ENCODE assay signal across 21 mouse cellular contexts in the genomic region with DNA sequence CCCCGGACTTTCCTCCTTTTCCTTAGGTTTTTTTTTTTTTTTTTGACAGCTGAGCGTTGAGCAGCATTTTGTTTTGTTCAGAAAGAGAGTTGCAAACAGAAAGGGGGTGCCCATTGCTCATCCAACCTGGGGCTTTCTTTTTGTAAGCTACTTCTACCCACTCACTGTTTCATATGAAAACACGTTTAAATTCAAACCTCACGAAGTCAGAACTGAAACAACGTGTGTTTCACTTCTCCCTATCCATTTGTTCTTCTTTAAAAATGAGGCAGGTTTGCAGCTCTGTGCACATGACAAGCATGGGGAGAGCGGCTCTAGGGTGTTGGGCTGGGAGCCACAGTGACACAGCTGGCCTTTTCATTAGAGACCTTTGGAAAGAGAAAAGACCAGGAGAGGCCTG. TPM values are rescaled to one million over a fixed set of nuclear protein-coding genes. Genes with fewer than 3 reads are reported as not detected.
DNase-seq lines count a peak whose midpoint lies in the region; ATAC-seq and TF ChIP-seq lines count a peak whose summit lies in the region.
"Had no signal": no experiment of that assay in that cellular context is flagged by ENCODE, and none has a peak within 500 bp of the region (broad histone marks: within the 10 kb centered on the region; RNA-seq: fewer than 3 reads in every experiment).

No protein-coding gene starts in this region.

- H3K4me2 ChIP-seq in midbrain, postnatal 0 days (ENCODE audit: low read depth, low read length, poor library complexity, severe bottlenecking), result no peak overlapping the region
- H3K4me2 ChIP-seq: embryonic facial prominence, embryonic 15.5 days; heart, embryonic 15.5 days; hindbrain, embryonic 13.5 days had no signal

- H3K4me3 ChIP-seq in midbrain, postnatal 0 days (ENCODE audit: low read depth, low read length), result no peak overlapping the region
- H3K4me3 ChIP-seq: embryonic facial prominence, embryonic 15.5 days; heart, embryonic 15.5 days; hindbrain, embryonic 13.5 days; left cerebral cortex, adult 2 months; limb, embryonic 10.5 days had no signal

- intact Hi-C loops in heart, postnatal 36 days (cut with DNase I), result no loop called here

- no peaks in the 10 kb centered on the region for H3K36me3 ChIP-seq in midbrain, postnatal 0 days (ENCODE audit: insufficient read depth, low read length)
- H3K36me3 ChIP-seq: embryonic facial prominence, embryonic 15.5 days; heart, embryonic 15.5 days; hindbrain, embryonic 13.5 days; limb, embryonic 10.5 days had no signal

- WGBS in midbrain, postnatal 0 days, result 87% methylated on average over 6 of the region's 6 CpGs

- H3K9ac ChIP-seq in midbrain, postnatal 0 days (replicated peaks; ENCODE audit: low read length, poor library complexity, severe bottlenecking), result no peak overlapping the region
- H3K9ac ChIP-seq: embryonic facial prominence, embryonic 15.5 days; forebrain, postnatal 0 days; heart, embryonic 15.5 days; hindbrain, embryonic 13.5 days; liver, postnatal 0 days had no signal

- peaks cover 8% of the 10 kb centered on the region; the same call in 1 of the 2 replicates for H3K27me3 ChIP-seq in midbrain, postnatal 0 days (ENCODE audit: insufficient read depth, low read length)
- H3K27me3 ChIP-seq: embryonic facial prominence, embryonic 15.5 days; heart, embryonic 15.5 days had no signal

- no peaks in the 10 kb centered on the region for H3K4me1 ChIP-seq in midbrain, postnatal 0 days (ENCODE audit: insufficient read depth, low read length)
- H3K4me1 ChIP-seq: embryonic facial prominence, embryonic 15.5 days; hindbrain, embryonic 13.5 days; limb, embryonic 10.5 days had no signal

- TF ChIP-seq CTCF in midbrain, postnatal 0 days (IDR thresholded peaks at IDR 0.05), result no peak

- H3K9me3 ChIP-seq in midbrain, postnatal 0 days (ENCODE audit: low read length), result no peaks in the 10 kb centered on the region
- H3K9me3 ChIP-seq: embryonic facial prominence, embryonic 15.5 days; heart, embryonic 15.5 days; hindbrain, embryonic 13.5 days; limb, embryonic 10.5 days had no signal

- DNase-seq in heart, adult 9 months (ENCODE audit: low spot score in 2 of 2), result peak; percentile 43 to 56
- no peak for DNase-seq in heart, postnatal 36 days
- peak; percentile 36 to 39 for DNase-seq in B cell, adult 2 months
- DNase-seq in brain, adult 2 months (ENCODE audit: low read depth, low spot score), result peak; percentile 10
- no peak for DNase-seq in midbrain, postnatal 0 days (ENCODE audit: low spot score)
- no peak for DNase-seq in right cerebral cortex, postnatal 4 days
- no peak for DNase-seq in adrenal gland, postnatal 36 days
- DNase-seq: adrenal gland, adult 8-10 months; cerebellum, adult 18-20 months; cerebellum, postnatal 25 days; forebrain, postnatal 0 days; kidney, adult 8-10 months; kidney, postnatal 25 days; liver, postnatal 0 days; lung, postnatal 14 days had no signal

- H3K27ac ChIP-seq in midbrain, postnatal 0 days (ENCODE audit: low read depth, low read length), result no peak overlapping the region
- H3K27ac ChIP-seq: embryonic facial prominence, embryonic 15.5 days; heart, embryonic 15.5 days; hindbrain, embryonic 13.5 days; left cerebral cortex, adult 2 months; limb, embryonic 10.5 days had no signal

- ATAC-seq in megakaryocyte progenitor cell, adult 5-6 weeks (replicated peaks; ENCODE audit: poor library complexity), result peak; percentile 43
- no peak for ATAC-seq in midbrain, postnatal 0 days (ENCODE audit: low FRiP score)
- ATAC-seq: forebrain, postnatal 0 days; liver, postnatal 0 days had no signal

RNA-seq across cellular contexts. Expression of a gene that starts 33.8 kb away (rescaled TPM):
- total RNA-seq in heart, postnatal 36 days (2021), result 100 to 1,000 TPM; 474 to 506 TPM
- 2,723 and 3,717 TPM in 2 replicates for total RNA-seq in megakaryocyte progenitor cell, adult 5-6 weeks (2015)
- total RNA-seq in megakaryocyte progenitor cell, adult 5-6 weeks (2017), result 1,582 and 2,074 TPM in 2 replicates
- total RNA-seq in midbrain, postnatal 0 days (2014; rRNA removed), result 1,032 and 1,416 TPM in 2 replicates
- 4,228 and 4,382 TPM in 2 replicates for polyA plus RNA-seq in midbrain, postnatal 0 days (2015; fragmentation: Nextera tagmentation; extraction: Ambion mirVana)
- 100 to 1,000 TPM; 356 to 454 TPM for total RNA-seq in adrenal gland, postnatal 36 days (2021)

Comparison
In these comparisons a context has a peak if more than half of its experiments do, and no peak if none do; other contexts are left out.
1. DNase-seq: peak in heart, adult 9 months (2 of 2), B cell, adult 2 months (2 of 2) and brain, adult 2 months (single experiment); none in heart, postnatal 36 days (0 of 2), midbrain, postnatal 0 days (single experiment), right cerebral cortex, postnatal 4 days (single experiment) and adrenal gland, postnatal 36 days (0 of 2).